Mouse (Mus musculus) stomach, postnatal 0 days (tissue): ENCODE measurements around the gene Stk16. TPM values are rescaled to one million over a fixed set of nuclear protein-coding genes. Genes with fewer than 3 reads are reported as not detected.

Source experiments
- ATAC-seq: fragments of 200-750 bp; cut with Nextera tagmentation; 2 replicates; pipeline ENCODE4 v1.8.0; 2017; ENCODE audit not compliant: low FRiP score, low TSS enrichment
- DNase-seq: peaks from one replicate; pipeline ENCODE4 v3.0.0-alpha.2; 2016; ENCODE audit warnings: low spot score
- H3K27ac ChIP-seq: fragments of 300-500 bp; sonication (generic); replicated peaks from 2 replicates; pipeline ENCODE4 v1.5.1; 2014; ENCODE audit warnings: mild to moderate bottlenecking, control low read depth
- H3K27me3 ChIP-seq: fragments of 300-500 bp; sonication (generic); 2 replicates; pipeline ENCODE4 v1.6.1; 2014; ENCODE audit warnings: low read length; ENCODE audit not compliant: control insufficient read depth, insufficient read depth
- H3K36me3 ChIP-seq: fragments of 300-500 bp; sonication (generic); 2 replicates; pipeline ENCODE4 v1.6.1; 2014; ENCODE audit warnings: low read length, mixed read lengths; ENCODE audit not compliant: control insufficient read depth, insufficient read depth
- H3K4me1 ChIP-seq: fragments of 300-500 bp; sonication (generic); replicated peaks from 2 replicates; pipeline ENCODE4 v1.6.1; 2014; ENCODE audit warnings: antibody characterized with exemption; ENCODE audit not compliant: control insufficient read depth, insufficient read depth
- H3K4me2 ChIP-seq: fragments of 300-500 bp; sonication (generic); replicated peaks from 2 replicates; pipeline ENCODE4 v1.6.1; 2014; ENCODE audit warnings: low read depth, mild to moderate bottlenecking, control low read depth, moderate library complexity
- H3K4me3 ChIP-seq: fragments of 300-500 bp; sonication (generic); 2 replicates; pipeline ENCODE4 v1.5.1; 2014; ENCODE audit warnings: low read depth, low read length, control low read depth
- H3K9ac ChIP-seq: fragments of 300-500 bp; sonication (generic); 2 replicates; pipeline ENCODE4 v1.6.1; 2014; ENCODE audit warnings: mild to moderate bottlenecking, low read length, control low read depth, mixed read lengths
- H3K9me3 ChIP-seq: fragments of 300-500 bp; sonication (generic); 2 replicates; pipeline ENCODE4 v1.6.1; 2016; ENCODE audit warnings: low read length; ENCODE audit not compliant: control insufficient read depth
- CTCF ChIP-seq: IDR thresholded peaks from 2 replicates; pipeline ENCODE4 v1.5.1; 2016; ENCODE audit warnings: antibody characterized with exemption, low read depth, mild to moderate bottlenecking, moderate library complexity
- EP300 ChIP-seq: optimal IDR thresholded peaks from 2 replicates; pipeline ENCODE3; 2016; ENCODE audit warnings: antibody characterized with exemption
- WGBS: fragments of 180-500 bp; shearing (Covaris S2); extraction: QIAGEN DNeasy Blood & Tissue Kit; methylation state at CpG from one replicate; pipeline ENCODE4 v1.1.7; 2014; 5-methylcytosine and 5-hydroxymethylcytosine counted together
- polyA plus RNA-seq: library from polyadenylated mRNA; unstranded; fragments of >200 nt; fragmentation: Nextera tagmentation; extraction: Ambion mirVana; gene quantifications from 2 replicates; pipeline ENCODE4 v1.2.1, GENCODE M21; 2015

Gene Stk16
- polyA plus RNA-seq, 1 experiment from 2014 or later, result 57.9 TPM

- no peak overlapping the region for H3K9ac ChIP-seq
- ATAC-seq (peak; percentile 27; the same call in 1 of the 2 replicates), DNase-seq (peak; percentile 74)
- TF ChIP-seq EP300 (no peak), CTCF (peak; percentile 81)
- no peak overlapping the region for H3K27ac ChIP-seq
- H3K9me3 ChIP-seq, result no peaks in the 10 kb centered on the region
- no peaks in the 10 kb centered on the region for H3K4me1 ChIP-seq
- H3K27me3 ChIP-seq, result no peaks in the 10 kb centered on the region
- H3K4me2 ChIP-seq, result no peak overlapping the region
- 2% methylated on average over 8 of the region's 8 CpGs for WGBS
- H3K4me3 ChIP-seq, result no peak overlapping the region; the same call in 1 of the 2 replicates
- H3K36me3 ChIP-seq, result 0 out of 2 replicates have a peak, but pooled peaks cover 2% of the 10 kb centered on the region
Measured at GRCm38 (mm10) chr1:75234606-75235005, 24.0 kb downstream of the Stk16 start.

DNA sequence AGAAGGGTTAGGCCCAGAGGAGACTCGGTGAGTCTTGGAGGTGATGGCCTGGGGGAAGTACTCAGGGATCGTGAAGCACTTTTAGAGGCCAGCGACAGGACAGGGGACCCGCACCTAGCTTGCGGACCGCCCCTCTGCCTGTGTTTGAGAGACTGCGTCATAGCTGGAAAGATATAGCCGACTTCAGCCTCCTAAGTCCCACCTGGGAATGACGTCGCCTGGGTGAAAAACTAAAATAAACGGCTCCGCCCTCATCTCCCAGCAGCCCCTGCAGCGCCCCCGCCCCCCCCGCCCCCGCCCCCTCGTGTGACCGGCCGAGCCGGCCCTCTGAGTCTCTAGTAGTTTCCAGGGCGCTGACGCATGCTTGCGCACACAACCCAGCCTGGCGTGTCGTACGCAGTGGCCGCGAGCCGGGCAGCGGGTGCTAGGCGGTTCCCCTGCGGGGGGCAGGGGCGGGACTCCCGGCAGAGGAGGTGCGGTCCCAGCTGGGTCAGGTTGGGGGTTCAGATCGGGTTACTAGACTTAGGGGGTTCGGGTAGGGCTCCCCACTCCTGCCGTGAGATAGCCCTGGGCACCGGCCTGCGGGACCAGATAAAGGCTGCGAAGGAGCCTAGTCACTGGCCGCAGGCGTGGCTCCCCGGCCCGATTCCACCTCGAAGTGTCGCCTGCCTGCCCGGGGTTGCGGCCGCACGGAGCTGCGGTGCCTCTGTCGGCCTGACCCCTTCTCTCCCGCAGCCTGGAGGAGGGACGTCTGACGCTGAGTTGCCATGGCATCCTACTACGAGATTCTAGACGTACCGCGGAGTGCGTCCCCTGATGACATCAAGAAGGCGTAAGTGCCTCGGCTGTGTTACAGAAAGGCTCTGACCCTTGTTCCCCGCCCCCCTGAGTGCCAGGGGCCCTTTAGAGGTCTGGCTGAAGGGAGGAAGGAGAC lies 25.7 kb downstream of the Stk16 start, which contains the start of gene Dnajb2:
Gene Dnajb2, plus strand, starts transcription at position 290 of the 934 bp plus-strand sequence.
- peak; percentile 96 for ATAC-seq
- H3K36me3 ChIP-seq, result peaks cover 6% of the 10 kb centered on the region; the same call in 1 of the 2 replicates
- H3K9me3 ChIP-seq, result no peaks in the 10 kb centered on the region
- H3K4me1 ChIP-seq, result no peaks in the 10 kb centered on the region
- peak within 1 kb of the TSS; percentile 91 for H3K4me2 ChIP-seq
- peak; percentile 94 for DNase-seq
- TF ChIP-seq CTCF, result no peak
- TF ChIP-seq EP300, result no peak
- no peaks in the 10 kb centered on the region for H3K27me3 ChIP-seq
- peak within 1 kb of the TSS; percentile 72 for H3K9ac ChIP-seq
- H3K27ac ChIP-seq, result peak within 1 kb of the TSS; percentile 91
- peak within 1 kb of the TSS; percentile 70 for H3K4me3 ChIP-seq
- under 1% methylated on average over 56 of the region's 64 CpGs for WGBS

- no peak overlapping the region for H3K4me2 ChIP-seq
- no peak for ATAC-seq
- H3K4me1 ChIP-seq, result no peaks in the 10 kb centered on the region
- no peak for DNase-seq
- H3K4me3 ChIP-seq, result no peak overlapping the region
- TF ChIP-seq CTCF (no peak), EP300 (no peak)
- H3K27ac ChIP-seq, result no peak overlapping the region
- WGBS, result 83% methylated on average over 10 of the region's 10 CpGs
- H3K9ac ChIP-seq, result no peak overlapping the region
- no peaks in the 10 kb centered on the region for H3K27me3 ChIP-seq
- no peaks in the 10 kb centered on the region for H3K9me3 ChIP-seq
- peaks cover 16% of the 10 kb centered on the region; the same call in 1 of the 2 replicates for H3K36me3 ChIP-seq
Measured at GRCm38 (mm10) chr1:75239591-75239990, 29.0 kb downstream of the Stk16 start.

DNA sequence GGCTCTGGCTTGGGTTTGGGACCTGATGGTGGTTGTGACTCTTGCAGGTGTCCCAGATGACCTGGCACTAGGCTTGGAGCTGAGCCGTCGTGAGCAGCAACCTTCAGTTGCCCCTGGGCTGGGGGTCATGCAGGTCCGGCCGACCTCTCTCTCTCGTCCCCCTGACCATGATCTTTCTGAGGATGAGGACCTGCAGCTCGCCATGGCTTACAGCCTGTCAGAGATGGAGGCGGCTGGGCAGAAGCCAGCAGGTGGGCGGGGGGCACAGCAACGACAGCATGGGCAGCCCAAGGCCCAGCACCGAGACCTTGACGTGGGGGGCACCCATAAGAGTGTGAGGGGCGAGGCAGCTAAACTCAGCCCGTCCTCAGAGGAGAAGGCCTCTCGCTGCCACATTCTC lies 32.8 kb downstream of the Stk16 start:
- peaks cover 6% of the 10 kb centered on the region; the same call in 1 of the 2 replicates for H3K4me1 ChIP-seq
- DNase-seq, result no peak
- no peaks in the 10 kb centered on the region for H3K9me3 ChIP-seq
- no peak for TF ChIP-seq EP300
- no peak for TF ChIP-seq CTCF
- ATAC-seq, result no peak
- H3K27me3 ChIP-seq, result no peaks in the 10 kb centered on the region
- no peak overlapping the region for H3K27ac ChIP-seq
- 87% methylated on average over 14 of the region's 14 CpGs for WGBS
- peaks cover 16% of the 10 kb centered on the region; the same call in 1 of the 2 replicates for H3K36me3 ChIP-seq
- H3K4me2 ChIP-seq, result no peak overlapping the region
- no peak overlapping the region for H3K4me3 ChIP-seq
- no peak overlapping the region for H3K9ac ChIP-seq

DNA sequence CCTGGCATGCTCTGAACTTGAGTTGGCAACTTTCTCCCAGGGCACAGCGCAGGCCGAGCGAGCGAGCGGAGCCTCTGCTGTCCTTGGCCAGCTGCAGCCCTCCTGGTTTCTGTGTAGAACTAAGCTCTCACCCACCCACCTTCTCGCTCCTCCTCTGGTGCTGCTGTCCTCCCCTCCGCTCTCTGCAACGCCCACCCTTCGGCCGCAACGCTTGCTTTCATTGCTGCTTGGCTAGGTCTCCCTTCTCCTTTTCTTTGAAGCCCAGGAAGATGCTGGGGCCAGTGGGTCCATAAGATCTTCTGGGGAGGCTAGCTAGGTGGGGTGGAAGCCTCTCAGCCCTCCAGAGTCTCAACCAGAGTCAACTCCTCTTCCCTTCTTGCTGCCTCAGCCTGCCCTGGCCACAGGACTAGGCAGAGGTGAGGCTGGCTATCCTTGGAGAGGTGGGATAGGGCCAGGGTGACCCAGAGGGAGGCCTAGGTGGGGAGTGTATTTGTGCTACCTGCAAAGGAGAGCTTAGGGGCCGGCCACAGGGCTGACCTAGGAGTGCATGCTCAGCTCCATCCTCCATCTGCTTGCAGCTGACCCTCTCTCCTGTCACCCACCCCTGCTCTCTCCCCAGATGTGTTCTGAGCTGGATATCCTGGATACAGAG lies 33.7 kb downstream of the Stk16 start:
- H3K9me3 ChIP-seq, result no peaks in the 10 kb centered on the region
- no peak overlapping the region for H3K27ac ChIP-seq
- 94% methylated on average over 12 of the region's 12 CpGs for WGBS
- peaks cover 6% of the 10 kb centered on the region; the same call in 1 of the 2 replicates for H3K4me1 ChIP-seq
- DNase-seq (no peak), ATAC-seq (no peak)
- no peak overlapping the region for H3K4me3 ChIP-seq
- no peak overlapping the region for H3K9ac ChIP-seq
- peaks cover 16% of the 10 kb centered on the region; the same call in 1 of the 2 replicates for H3K36me3 ChIP-seq
- no peak overlapping the region for H3K4me2 ChIP-seq
- no peak for TF ChIP-seq EP300
- no peak for TF ChIP-seq CTCF
- no peaks in the 10 kb centered on the region for H3K27me3 ChIP-seq
